Mouse (Mus musculus): Measurements from ENCODE around the gene Stim1. TPM values are rescaled to one million over a fixed set of nuclear protein-coding genes. Genes with fewer than 3 reads are reported as not detected.

Gene Stim1
- polyA plus RNA-seq, 1 experiment from 2014 or later, result 42.1 TPM

DNA sequence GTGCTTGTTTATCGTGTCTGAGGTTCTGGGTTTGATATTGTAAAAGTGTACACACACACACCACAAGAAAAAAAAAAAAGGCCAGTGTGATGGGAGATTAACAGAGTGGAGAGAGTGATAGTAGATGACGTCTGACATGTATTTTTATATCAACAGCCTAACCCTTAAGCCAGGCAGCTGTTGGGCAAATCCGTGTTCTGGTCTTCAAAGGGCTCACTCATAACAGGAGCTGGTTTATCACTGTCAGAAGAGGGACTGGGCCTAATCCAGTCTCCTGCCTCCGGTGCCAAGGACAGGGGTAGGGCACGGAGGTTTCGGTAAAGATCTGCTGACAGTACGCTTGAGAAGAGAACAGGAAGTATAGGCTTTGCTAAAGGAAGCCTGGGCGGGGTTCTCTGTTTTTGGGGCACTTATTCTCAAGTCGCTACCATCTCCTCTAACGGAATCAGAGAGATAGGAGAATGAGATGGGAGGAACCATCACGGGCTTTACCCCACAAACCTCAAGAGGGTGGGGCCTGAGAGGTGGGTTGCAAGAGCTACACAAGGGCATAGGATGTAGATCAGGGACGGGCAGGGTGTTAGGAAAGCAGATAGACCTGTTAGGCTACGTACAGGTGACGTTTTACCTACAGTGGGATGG lies 1.1 kb upstream of the Stim1 start:
- ATAC-seq (ENCODE audit: insufficient number of reproducible peaks, low FRiP score, low TSS enrichment, low read depth), result no peak
- Histone ChIP-seq H3K9me3 (replicated peaks) (no peaks in the 10 kb centered on the region), H3K4me3 (replicated peaks) (peak overlapping the region; percentile 63), H3K27ac (replicated peaks) (peak overlapping the region; percentile 68; the same call in 1 of the 2 replicates), H3K4me1 (peaks cover 21% of the 10 kb centered on the region), H3K27me3 (no peaks in the 10 kb centered on the region), H3K9ac (no peak overlapping the region), H3K4me2 (replicated peaks) (peak overlapping the region; percentile 83), H3K36me3 (no peaks in the 10 kb centered on the region)
- 41% methylated on average over 14 of the region's 14 CpGs for WGBS

DNA sequence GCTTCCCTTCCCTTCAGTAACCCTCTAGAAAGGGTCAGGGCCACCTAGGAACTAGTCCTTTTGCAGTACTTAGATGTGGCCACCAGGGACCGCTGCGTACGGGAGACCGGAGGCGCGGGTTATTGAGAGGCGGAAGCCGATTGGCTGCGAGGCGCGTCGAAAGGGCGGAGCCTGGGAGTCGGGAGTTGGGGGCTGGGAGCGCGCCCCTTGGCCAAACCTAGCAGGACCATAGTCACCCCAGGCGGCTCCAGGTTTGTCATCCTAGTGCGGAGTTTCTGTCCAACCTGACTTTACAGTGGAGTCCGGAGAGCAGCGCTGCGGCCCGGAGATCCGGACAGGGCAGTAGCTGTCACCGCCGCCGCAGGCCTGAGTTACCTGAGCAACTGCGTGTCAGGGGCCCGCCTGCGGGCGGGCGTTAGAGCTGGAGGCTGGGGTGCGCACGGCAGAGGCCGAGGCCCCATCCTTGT lies 460 bp upstream of the Stim1 start:
- H3K4me2 ChIP-seq (replicated peaks), result peak overlapping the region; percentile 83
- H3K4me1 ChIP-seq, result peaks cover 21% of the 10 kb centered on the region
- H3K9me3 ChIP-seq (replicated peaks), result no peaks in the 10 kb centered on the region
- H3K4me3 ChIP-seq (replicated peaks), result peak overlapping the region; percentile 63
- no peaks in the 10 kb centered on the region for H3K27me3 ChIP-seq
- H3K27ac ChIP-seq (replicated peaks), result peak overlapping the region; percentile 68
- ATAC-seq (ENCODE audit: insufficient number of reproducible peaks, low FRiP score, low TSS enrichment, low read depth), result peak; percentile 88
- H3K9ac ChIP-seq, result peak overlapping the region; percentile 78; the same call in 1 of the 2 replicates
- no peaks in the 10 kb centered on the region for H3K36me3 ChIP-seq
- under 1% methylated on average over 34 of the region's 34 CpGs for whole genome bisulfite sequencing

- no peaks in the 10 kb centered on the region for H3K36me3 ChIP-seq
- H3K27me3 ChIP-seq, result no peaks in the 10 kb centered on the region
- H3K4me1 ChIP-seq, result peaks cover 28% of the 10 kb centered on the region
- no peak for ATAC-seq (ENCODE audit: insufficient number of reproducible peaks, low FRiP score, low TSS enrichment, low read depth)
- 5% methylated on average over 12 of the region's 12 CpGs for WGBS
- no peaks in the 10 kb centered on the region for H3K9me3 ChIP-seq (replicated peaks)
- H3K4me2 ChIP-seq (replicated peaks), result peak overlapping the region; percentile 83
- H3K4me3 ChIP-seq (replicated peaks), result peak overlapping the region; percentile 63
- peak overlapping the region; percentile 78 for H3K9ac ChIP-seq
- no peak overlapping the region for H3K27ac ChIP-seq (replicated peaks)
Observed at GRCm38 (mm10) chr7:102268395-102268748, 766 bp downstream of the Stim1 start.

DNA sequence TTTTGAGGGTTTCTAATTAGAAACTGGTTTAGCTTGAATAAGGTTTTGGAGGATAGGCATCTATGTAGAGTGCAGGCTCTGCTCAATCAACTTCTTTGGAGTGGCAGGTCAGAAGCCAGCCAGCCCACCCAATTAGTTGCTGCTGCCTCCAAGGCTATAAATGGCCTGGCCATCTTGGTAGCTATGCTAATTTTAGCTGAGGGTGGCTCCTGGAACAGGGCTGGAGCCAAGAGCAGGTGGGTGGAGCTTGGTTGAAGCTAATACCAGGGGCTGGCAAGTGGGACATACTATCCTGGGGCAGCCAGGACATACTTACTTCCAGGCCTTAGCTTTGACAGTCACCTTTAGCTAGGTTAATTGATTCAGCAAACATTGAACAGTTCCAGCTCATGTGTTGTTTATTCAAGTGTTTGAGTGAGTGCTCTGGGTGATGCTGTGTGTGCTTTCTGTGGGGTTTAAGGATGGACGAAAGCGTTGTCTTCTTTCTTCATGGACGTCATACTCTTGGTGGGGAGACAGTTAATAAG lies 4.9 kb downstream of the Stim1 start:
- Histone ChIP-seq H3K4me2 (replicated peaks) (no peak overlapping the region), H3K9ac (no peak overlapping the region), H3K36me3 (no peaks in the 10 kb centered on the region), H3K27me3 (no peaks in the 10 kb centered on the region), H3K4me1 (peaks cover 24% of the 10 kb centered on the region), H3K4me3 (replicated peaks) (no peak overlapping the region), H3K27ac (replicated peaks) (no peak overlapping the region), H3K9me3 (replicated peaks) (no peaks in the 10 kb centered on the region)
- no peak for ATAC-seq (ENCODE audit: insufficient number of reproducible peaks, low FRiP score, low TSS enrichment, low read depth)
- WGBS, result 88% methylated on average over 3 of the region's 3 CpGs

DNA sequence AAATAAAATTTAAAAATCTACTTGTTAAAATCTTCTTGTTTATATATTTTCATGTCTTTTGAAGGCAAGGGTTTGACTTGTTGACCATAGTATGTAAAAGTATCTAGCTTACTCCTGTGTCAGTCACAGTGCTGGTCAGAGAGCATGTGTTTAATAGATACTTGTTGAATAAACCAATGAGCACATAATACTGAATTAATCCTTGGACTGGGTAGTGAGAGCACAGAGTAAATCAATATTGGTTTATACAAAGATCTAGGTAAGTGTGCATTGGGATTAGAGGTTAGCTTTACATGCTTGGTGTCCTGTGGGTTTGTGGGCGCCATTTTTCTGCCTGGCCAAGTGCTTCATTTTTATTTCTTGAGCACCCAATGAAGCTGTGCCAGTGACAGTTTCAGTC lies 13.8 kb downstream of the Stim1 start:
- WGBS, result 80% methylated on average over 1 of the region's 1 CpGs
- no peaks in the 10 kb centered on the region for H3K9me3 ChIP-seq (replicated peaks)
- no peaks in the 10 kb centered on the region for H3K4me1 ChIP-seq
- no peaks in the 10 kb centered on the region for H3K36me3 ChIP-seq
- ATAC-seq (ENCODE audit: insufficient number of reproducible peaks, low FRiP score, low TSS enrichment, low read depth), result no peak
- no peak overlapping the region for H3K4me2 ChIP-seq (replicated peaks)
- H3K9ac ChIP-seq, result no peak overlapping the region
- H3K27me3 ChIP-seq, result no peaks in the 10 kb centered on the region
- H3K27ac ChIP-seq (replicated peaks), result no peak overlapping the region
- H3K4me3 ChIP-seq (replicated peaks), result no peak overlapping the region

DNA sequence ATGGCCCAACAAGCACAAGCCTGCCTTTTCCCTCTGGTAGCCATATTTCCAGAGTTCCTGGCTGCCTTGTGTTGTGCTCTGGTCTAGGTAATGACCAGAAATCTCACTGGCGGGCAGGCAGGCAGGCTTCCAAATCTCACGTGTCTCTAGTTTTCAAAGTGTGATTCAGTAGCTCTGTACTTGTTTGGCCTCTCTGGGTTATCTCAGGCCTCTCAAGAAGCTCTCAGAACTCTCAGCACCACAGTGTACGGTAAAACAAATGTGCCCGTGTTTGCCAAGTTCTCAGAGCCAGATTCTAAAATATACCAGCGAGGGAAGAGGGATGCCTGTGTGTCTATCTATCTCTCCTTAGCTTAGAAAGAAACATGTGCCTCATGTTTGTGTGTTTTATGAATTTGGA lies 14.7 kb downstream of the Stim1 start:
- H3K9ac ChIP-seq, result no peak overlapping the region
- H3K27me3 ChIP-seq, result no peaks in the 10 kb centered on the region
- H3K27ac ChIP-seq (replicated peaks), result no peak overlapping the region
- WGBS, result 80% methylated on average over 5 of the region's 5 CpGs
- ATAC-seq (ENCODE audit: insufficient number of reproducible peaks, low FRiP score, low TSS enrichment, low read depth), result no peak
- no peak overlapping the region for H3K4me2 ChIP-seq (replicated peaks)
- H3K9me3 ChIP-seq (replicated peaks), result no peaks in the 10 kb centered on the region
- no peak overlapping the region for H3K4me3 ChIP-seq (replicated peaks)
- no peaks in the 10 kb centered on the region for H3K4me1 ChIP-seq
- H3K36me3 ChIP-seq, result no peaks in the 10 kb centered on the region

DNA sequence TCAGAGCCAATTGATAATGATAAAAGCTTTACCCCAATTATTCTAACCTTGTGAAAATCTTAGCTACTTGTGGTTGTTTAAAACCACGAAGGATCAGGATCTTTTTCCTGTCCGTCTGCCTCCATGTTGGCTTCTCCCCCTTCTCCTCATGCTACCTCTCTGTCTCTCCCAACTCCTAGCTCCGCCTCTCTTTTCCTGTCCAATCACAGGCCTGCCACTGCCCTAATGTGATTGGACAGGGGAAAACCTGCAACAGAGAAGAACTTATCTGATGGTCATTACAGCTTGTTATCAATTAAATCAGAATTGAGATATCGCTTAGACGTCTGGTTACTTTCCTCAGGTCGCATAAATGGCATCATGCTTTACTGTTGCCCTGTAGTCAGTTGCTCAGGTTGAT lies 21.9 kb downstream of the Stim1 start:
- no peak overlapping the region for H3K9ac ChIP-seq
- H3K27me3 ChIP-seq, result no peaks in the 10 kb centered on the region
- 80% methylated on average over 6 of the region's 6 CpGs for WGBS
- ATAC-seq (ENCODE audit: insufficient number of reproducible peaks, low FRiP score, low TSS enrichment, low read depth), result no peak
- H3K36me3 ChIP-seq, result no peaks in the 10 kb centered on the region
- no peak overlapping the region for H3K4me2 ChIP-seq (replicated peaks)
- H3K9me3 ChIP-seq (replicated peaks), result no peaks in the 10 kb centered on the region
- H3K4me1 ChIP-seq, result no peaks in the 10 kb centered on the region
- no peak overlapping the region for H3K27ac ChIP-seq (replicated peaks)
- H3K4me3 ChIP-seq (replicated peaks), result no peak overlapping the region

DNA sequence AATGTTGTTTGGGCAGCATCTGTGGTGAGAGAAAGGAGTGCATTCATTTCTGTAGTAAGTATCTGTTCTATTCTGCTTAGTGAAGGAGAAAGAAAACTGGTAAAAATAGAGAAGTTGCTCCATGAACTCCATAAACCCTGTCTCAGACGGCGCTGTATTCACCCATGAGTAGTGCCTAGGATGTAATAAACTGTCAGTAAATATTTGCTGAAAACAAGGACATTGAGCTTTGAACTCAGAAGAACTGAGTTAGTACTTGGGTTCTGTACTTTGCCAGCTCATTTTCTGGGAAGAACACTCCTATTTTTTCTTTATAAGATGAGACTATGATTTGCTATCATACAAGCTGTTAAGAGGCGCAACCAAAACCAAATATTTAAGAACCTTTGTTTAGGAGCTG lies 24.6 kb downstream of the Stim1 start:
- Histone ChIP-seq H3K27me3 (no peaks in the 10 kb centered on the region), H3K36me3 (no peaks in the 10 kb centered on the region), H3K4me1 (no peaks in the 10 kb centered on the region), H3K9ac (no peak overlapping the region), H3K9me3 (replicated peaks) (no peaks in the 10 kb centered on the region), H3K27ac (replicated peaks) (no peak overlapping the region), H3K4me2 (replicated peaks) (no peak overlapping the region), H3K4me3 (replicated peaks) (no peak overlapping the region)
- WGBS, result 92% methylated on average over 3 of the region's 3 CpGs
- no peak for ATAC-seq (ENCODE audit: insufficient number of reproducible peaks, low FRiP score, low TSS enrichment, low read depth)

- no peak overlapping the region for H3K9ac ChIP-seq
- no peak overlapping the region for H3K27ac ChIP-seq (replicated peaks)
- no peaks in the 10 kb centered on the region for H3K27me3 ChIP-seq
- H3K9me3 ChIP-seq (replicated peaks), result no peaks in the 10 kb centered on the region
- H3K4me3 ChIP-seq (replicated peaks), result no peak overlapping the region
- WGBS, result 24% methylated on average over 2 of the region's 2 CpGs
- no peak for ATAC-seq (ENCODE audit: insufficient number of reproducible peaks, low FRiP score, low TSS enrichment, low read depth)
- H3K4me1 ChIP-seq, result no peaks in the 10 kb centered on the region
- no peak overlapping the region for H3K4me2 ChIP-seq (replicated peaks)
- no peaks in the 10 kb centered on the region for H3K36me3 ChIP-seq
Observed at GRCm38 (mm10) chr7:102293234-102293633, 25.6 kb downstream of the Stim1 start.

DNA sequence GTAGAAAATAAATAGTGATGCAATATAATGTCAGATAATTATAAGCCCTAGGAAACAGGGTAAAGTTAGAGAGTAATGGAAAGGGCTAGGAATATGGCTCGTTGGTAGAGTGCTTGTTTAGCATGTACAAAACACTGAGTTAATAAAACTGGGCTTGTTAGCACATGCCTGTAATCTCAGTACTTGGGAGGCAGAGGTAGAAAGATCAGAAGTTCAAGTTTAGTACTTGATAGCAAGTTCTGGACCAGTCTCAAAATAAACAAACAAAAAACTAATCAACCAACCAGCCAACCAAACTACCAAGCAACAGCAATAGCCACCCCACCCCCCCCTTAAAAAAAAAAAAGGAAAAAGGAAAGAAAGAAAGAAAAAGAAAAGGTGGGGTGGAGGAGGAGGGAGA lies 33.2 kb downstream of the Stim1 start:
- no peaks in the 10 kb centered on the region for H3K36me3 ChIP-seq
- H3K27me3 ChIP-seq, result no peaks in the 10 kb centered on the region
- no peaks in the 10 kb centered on the region for H3K4me1 ChIP-seq
- ATAC-seq (ENCODE audit: insufficient number of reproducible peaks, low FRiP score, low TSS enrichment, low read depth), result no peak
- 60% methylated on average over 1 of the region's 1 CpGs for WGBS
- H3K9me3 ChIP-seq (replicated peaks), result no peaks in the 10 kb centered on the region
- no peak overlapping the region for H3K4me2 ChIP-seq (replicated peaks)
- H3K4me3 ChIP-seq (replicated peaks), result no peak overlapping the region
- no peak overlapping the region for H3K27ac ChIP-seq (replicated peaks)
- H3K9ac ChIP-seq, result no peak overlapping the region

DNA sequence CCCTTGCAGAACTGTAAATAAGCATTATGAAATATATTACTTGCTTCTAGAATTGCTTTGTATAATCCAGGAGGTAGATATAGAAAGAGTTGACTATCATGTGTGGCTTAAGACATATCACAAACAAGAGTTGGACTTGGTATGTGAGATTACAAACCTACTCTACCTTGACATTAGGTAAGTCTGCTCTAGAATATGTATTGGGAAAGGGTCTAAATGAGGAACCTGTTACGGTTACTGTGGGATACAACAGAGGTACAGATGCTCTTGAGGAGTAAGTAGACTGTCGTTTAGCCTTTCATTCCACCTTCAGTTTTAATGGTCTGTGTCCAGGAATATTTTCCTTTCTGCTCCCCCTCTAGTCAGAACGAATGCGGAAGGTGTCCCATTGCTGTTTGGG lies 34.9 kb downstream of the Stim1 start:
- Histone ChIP-seq H3K4me1 (no peaks in the 10 kb centered on the region), H3K36me3 (no peaks in the 10 kb centered on the region), H3K9ac (no peak overlapping the region), H3K27ac (replicated peaks) (no peak overlapping the region), H3K9me3 (replicated peaks) (no peaks in the 10 kb centered on the region), H3K27me3 (no peaks in the 10 kb centered on the region), H3K4me2 (replicated peaks) (no peak overlapping the region), H3K4me3 (replicated peaks) (no peak overlapping the region)
- ATAC-seq (ENCODE audit: insufficient number of reproducible peaks, low FRiP score, low TSS enrichment, low read depth), result no peak
- WGBS, result 93% methylated on average over 4 of the region's 4 CpGs

DNA sequence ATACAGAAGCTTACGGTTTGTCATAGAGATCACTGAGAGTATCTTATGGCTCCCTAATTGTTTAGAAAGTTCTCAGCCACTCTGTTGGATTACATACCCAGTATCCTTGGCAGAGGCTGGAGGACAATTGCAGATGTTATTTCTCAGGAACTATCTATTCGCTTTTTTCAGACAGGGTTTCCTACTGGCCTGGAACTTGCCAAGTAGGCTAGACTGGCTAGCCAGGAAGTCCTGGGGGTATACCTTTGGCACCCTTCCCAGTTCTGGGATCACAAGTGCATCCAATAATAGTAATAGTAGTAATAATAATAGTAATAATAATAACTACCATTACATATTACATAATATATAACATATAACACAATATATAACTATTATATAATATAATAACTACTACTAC lies 38.0 kb downstream of the Stim1 start:
- Histone ChIP-seq H3K9ac (no peak overlapping the region), H3K4me2 (replicated peaks) (no peak overlapping the region), H3K4me3 (replicated peaks) (no peak overlapping the region), H3K36me3 (no peaks in the 10 kb centered on the region), H3K27ac (replicated peaks) (no peak overlapping the region), H3K9me3 (replicated peaks) (no peaks in the 10 kb centered on the region), H3K4me1 (no peaks in the 10 kb centered on the region), H3K27me3 (no peaks in the 10 kb centered on the region)
- no peak for ATAC-seq (ENCODE audit: insufficient number of reproducible peaks, low FRiP score, low TSS enrichment, low read depth)
- WGBS, result 70% methylated on average over 2 of the region's 2 CpGs

Data from embryonic facial prominence, embryonic 15.5 days (tissue).